Mouse (Mus musculus): Measurements from ENCODE around the gene Pik3ip1. TPM values are rescaled to one million over a fixed set of nuclear protein-coding genes. Genes with fewer than 3 reads are reported as not detected.

Pik3ip1 gene
- polyA plus RNA-seq, 1 experiment = 8.5 TPM

DNA sequence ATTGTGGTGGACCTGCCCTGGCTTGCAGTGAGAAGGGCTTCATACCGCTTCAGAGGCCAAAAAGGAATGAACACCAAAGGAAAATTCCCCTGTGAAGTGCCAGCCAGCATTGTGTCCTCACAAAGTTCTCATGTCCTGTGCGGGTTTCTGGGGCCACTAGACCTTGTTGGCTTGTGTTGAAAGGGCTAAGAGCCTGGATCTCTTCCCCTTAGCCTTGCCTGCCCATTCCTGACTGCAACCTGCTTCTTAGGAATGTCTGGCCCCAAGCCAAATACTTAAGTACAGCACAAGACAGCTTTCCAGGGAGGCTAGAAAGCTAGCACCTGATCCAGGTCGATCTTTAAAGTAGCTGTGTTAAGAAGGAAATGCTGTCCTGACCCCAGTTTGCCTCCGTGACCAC, 27.4 kb upstream of the Pik3ip1 start:
- DNase-seq = peak; percentile 78
- Histone ChIP-seq H3K27me3 (replicated peaks; ENCODE audit: control insufficient read depth, insufficient read depth, low read length) (no peaks in the 10 kb centered on the region), H3K27ac (ENCODE audit: insufficient read depth, low read depth, low read length) (peak overlapping the region; percentile 30; the same call in 1 of the 2 replicates), H3K4me3 (ENCODE audit: insufficient read depth, low read depth, low read length) (no peak overlapping the region), H3K36me3 (ENCODE audit: control insufficient read depth, insufficient read depth, low read length) (no peaks in the 10 kb centered on the region; the same call in 1 of the 2 replicates), H3K4me1 (ENCODE audit: control insufficient read depth, insufficient read depth, low read length) (peaks cover 10% of the 10 kb centered on the region; the same call in 1 of the 2 replicates)
- 34% methylated on average over 4 of the region's 4 CpGs for WGBS
- TF ChIP-seq CTCF (conservative IDR thresholded peaks at IDR 0.05; ENCODE audit: insufficient read depth, insufficient read length, low read depth, low read length) = no peak
- no peak for TF ChIP-seq POLR2A (IDR thresholded peaks at IDR 0.05; ENCODE audit: low read depth, low read length)

DNA sequence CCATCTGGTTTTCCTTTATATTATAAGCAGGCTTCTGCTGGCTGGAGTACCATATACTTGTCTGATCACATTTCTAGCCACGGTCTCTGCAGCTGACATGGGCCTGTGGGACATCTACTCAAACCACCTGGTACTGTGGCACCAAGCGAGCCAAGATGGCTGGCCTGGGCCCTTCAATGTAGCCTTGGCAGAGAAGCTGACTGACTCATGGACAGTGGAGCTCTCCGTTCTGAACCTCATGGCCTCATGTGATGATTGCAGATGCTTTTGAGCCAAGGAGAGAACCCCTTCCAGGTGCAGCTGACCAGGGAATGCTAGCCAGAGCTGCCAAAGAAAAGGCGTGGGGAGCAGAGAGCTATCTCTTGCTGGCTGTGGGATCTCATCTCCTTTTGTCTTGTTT, 24.4 kb upstream of the Pik3ip1 start:
- Histone ChIP-seq H3K36me3 (ENCODE audit: control insufficient read depth, insufficient read depth, low read length) (peaks cover 4% of the 10 kb centered on the region), H3K27ac (ENCODE audit: insufficient read depth, low read depth, low read length) (no peak overlapping the region), H3K4me3 (ENCODE audit: insufficient read depth, low read depth, low read length) (no peak overlapping the region), H3K4me1 (ENCODE audit: control insufficient read depth, insufficient read depth, low read length) (peaks cover 10% of the 10 kb centered on the region; the same call in 1 of the 2 replicates), H3K27me3 (replicated peaks; ENCODE audit: control insufficient read depth, insufficient read depth, low read length) (no peaks in the 10 kb centered on the region)
- TF ChIP-seq CTCF (conservative IDR thresholded peaks at IDR 0.05; ENCODE audit: insufficient read depth, insufficient read length, low read depth, low read length) (no peak), POLR2A (IDR thresholded peaks at IDR 0.05; ENCODE audit: low read depth, low read length) (no peak)
- no peak for DNase-seq
- 91% methylated on average over 4 of the region's 4 CpGs for WGBS

DNA sequence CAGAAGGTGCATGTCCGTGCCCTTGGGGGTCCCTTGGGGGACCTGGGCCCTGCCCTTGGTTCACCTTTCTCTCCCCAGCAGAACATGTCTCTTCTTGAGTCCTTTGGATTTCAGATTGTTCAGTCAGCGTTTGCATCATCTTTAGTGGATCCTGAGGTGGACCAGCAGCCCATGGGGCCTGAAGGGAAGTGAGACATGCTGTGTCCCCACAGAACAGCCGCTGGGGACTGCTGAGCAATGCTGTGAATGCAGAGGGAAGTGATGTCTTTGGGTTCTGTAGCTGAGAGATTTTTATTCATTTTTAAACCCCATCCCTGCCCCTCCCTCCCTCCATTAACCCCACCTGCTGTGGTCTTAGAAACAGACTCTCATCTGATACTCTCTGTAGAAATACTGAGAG, 22.3 kb upstream of the Pik3ip1 start:
- H3K4me1 ChIP-seq (ENCODE audit: control insufficient read depth, insufficient read depth, low read length) = peaks cover 3% of the 10 kb centered on the region; the same call in 1 of the 2 replicates
- TF ChIP-seq CTCF (conservative IDR thresholded peaks at IDR 0.05; ENCODE audit: insufficient read depth, insufficient read length, low read depth, low read length) (no peak), POLR2A (IDR thresholded peaks at IDR 0.05; ENCODE audit: low read depth, low read length) (no peak)
- no peak overlapping the region for H3K27ac ChIP-seq (ENCODE audit: insufficient read depth, low read depth, low read length)
- no peak for DNase-seq
- no peak overlapping the region for H3K4me3 ChIP-seq (ENCODE audit: insufficient read depth, low read depth, low read length)
- peaks cover 4% of the 10 kb centered on the region for H3K36me3 ChIP-seq (ENCODE audit: control insufficient read depth, insufficient read depth, low read length)
- 88% methylated on average over 3 of the region's 3 CpGs for WGBS
- H3K27me3 ChIP-seq (replicated peaks; ENCODE audit: control insufficient read depth, insufficient read depth, low read length) = no peaks in the 10 kb centered on the region

DNA sequence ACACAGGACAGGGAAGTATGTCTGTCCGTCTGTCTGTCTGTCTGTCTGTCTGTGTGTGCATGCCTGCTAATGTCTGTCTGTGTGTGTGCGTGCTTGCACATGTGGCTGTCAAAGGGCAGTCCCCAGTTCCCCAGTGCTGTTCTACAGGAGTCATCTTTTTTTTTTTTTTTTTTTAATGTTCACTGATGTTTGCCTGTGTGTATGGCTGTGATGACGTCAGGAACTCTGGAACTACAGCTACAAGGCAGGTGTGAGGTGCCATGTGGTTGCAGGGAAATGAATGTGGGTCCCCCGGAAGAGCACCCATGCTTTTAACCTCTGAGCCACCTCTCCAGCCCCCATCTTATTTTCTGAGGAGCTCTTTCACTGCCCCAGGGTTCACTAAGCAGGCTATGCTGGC, 20.3 kb upstream of the Pik3ip1 start:
- 84% methylated on average over 4 of the region's 4 CpGs for WGBS
- DNase-seq = no peak
- H3K4me1 ChIP-seq (ENCODE audit: control insufficient read depth, insufficient read depth, low read length) = no peaks in the 10 kb centered on the region
- no peak overlapping the region for H3K4me3 ChIP-seq (ENCODE audit: insufficient read depth, low read depth, low read length)
- no peaks in the 10 kb centered on the region for H3K27me3 ChIP-seq (replicated peaks; ENCODE audit: control insufficient read depth, insufficient read depth, low read length)
- H3K27ac ChIP-seq (ENCODE audit: insufficient read depth, low read depth, low read length) = no peak overlapping the region
- no peak for TF ChIP-seq CTCF (conservative IDR thresholded peaks at IDR 0.05; ENCODE audit: insufficient read depth, insufficient read length, low read depth, low read length)
- TF ChIP-seq POLR2A (IDR thresholded peaks at IDR 0.05; ENCODE audit: low read depth, low read length) = no peak
- peaks cover 4% of the 10 kb centered on the region for H3K36me3 ChIP-seq (ENCODE audit: control insufficient read depth, insufficient read depth, low read length)

DNA sequence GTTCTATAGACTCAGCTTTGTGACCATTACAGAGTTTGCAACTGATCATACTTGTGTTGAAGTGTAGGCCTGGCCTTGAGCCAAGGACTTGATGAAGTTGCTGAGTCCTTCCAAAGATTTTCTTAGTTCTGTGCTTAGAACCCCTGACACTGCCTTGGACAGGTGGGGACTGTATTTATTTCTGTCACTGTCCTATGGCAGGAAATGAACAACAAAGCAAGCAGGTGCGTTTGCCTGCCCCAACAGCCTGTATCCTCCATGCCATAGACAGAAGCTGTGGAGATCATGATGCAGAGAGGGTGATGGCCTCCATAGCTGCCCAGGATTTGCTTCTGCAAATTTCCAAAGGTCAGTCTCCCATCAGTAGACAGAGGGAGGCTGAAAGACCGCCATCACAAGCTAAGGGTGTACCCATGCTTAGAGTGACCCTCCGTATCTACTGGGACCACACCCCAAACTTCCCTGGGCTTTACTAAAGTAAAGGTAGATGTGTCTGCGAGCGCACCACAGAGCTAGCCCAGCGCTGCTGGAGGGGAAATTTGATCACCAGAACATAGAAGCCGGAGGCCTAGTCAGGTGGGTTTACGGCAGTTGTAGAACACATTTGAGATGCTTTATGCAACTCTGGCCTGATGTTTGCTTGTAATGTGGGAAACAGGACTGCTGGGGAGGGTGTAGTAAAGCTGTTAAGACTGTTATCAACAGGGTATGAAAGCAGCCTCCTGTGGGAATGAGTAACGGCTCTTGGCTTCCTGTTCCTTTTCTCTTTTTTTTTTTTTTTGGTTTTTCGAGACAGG, 19.2 kb upstream of the Pik3ip1 start:
- TF ChIP-seq CTCF (conservative IDR thresholded peaks at IDR 0.05; ENCODE audit: insufficient read depth, insufficient read length, low read depth, low read length) = no peak
- no peak for TF ChIP-seq POLR2A (IDR thresholded peaks at IDR 0.05; ENCODE audit: low read depth, low read length)
- no peak for DNase-seq
- H3K36me3 ChIP-seq (ENCODE audit: control insufficient read depth, insufficient read depth, low read length) = peaks cover 4% of the 10 kb centered on the region
- no peaks in the 10 kb centered on the region for H3K4me1 ChIP-seq (ENCODE audit: control insufficient read depth, insufficient read depth, low read length)
- no peaks in the 10 kb centered on the region for H3K27me3 ChIP-seq (replicated peaks; ENCODE audit: control insufficient read depth, insufficient read depth, low read length)
- H3K4me3 ChIP-seq (ENCODE audit: insufficient read depth, low read depth, low read length) = no peak overlapping the region
- no peak overlapping the region for H3K27ac ChIP-seq (ENCODE audit: insufficient read depth, low read depth, low read length)
- 81% methylated on average over 10 of the region's 10 CpGs for whole genome bisulfite sequencing

DNA sequence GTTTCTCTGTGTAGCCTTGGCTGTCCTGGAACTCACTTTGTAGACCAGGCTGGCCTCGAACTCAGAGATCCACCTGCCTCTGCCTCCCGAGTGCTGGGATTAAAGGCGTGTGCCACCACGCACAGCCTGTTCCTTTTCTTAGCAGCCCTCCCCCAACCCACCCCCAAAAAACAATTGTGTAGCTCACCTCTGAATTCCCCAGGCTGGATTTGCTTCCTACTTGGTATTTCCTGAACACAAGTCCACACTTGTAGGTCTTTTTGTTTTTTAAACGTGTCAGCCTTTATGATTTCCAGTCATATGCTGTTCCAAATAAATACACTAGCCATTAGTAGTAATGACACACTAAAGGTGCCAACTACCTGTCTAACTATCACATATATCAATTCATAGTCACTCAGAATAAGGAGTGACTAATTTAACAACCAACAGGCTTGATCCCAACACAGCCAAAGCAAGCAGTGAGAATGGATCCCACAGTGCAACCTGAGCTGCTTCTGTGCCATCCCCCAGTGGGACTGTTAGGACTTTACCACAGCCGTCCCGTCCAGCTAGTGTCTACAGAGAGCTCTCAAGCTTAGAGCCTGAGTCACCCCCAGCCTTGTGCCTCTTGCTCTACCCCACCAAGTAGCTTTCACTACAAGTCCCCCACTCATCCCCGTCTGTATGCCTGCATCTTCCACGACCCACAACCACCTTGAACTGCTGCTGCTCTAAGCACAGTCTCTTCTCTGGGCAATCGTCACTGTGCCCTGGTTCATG, 18.4 kb upstream of the Pik3ip1 start:
- no peak for DNase-seq
- no peaks in the 10 kb centered on the region for H3K4me1 ChIP-seq (ENCODE audit: control insufficient read depth, insufficient read depth, low read length)
- H3K36me3 ChIP-seq (ENCODE audit: control insufficient read depth, insufficient read depth, low read length) = peaks cover 4% of the 10 kb centered on the region
- TF ChIP-seq CTCF (conservative IDR thresholded peaks at IDR 0.05; ENCODE audit: insufficient read depth, insufficient read length, low read depth, low read length) = no peak
- no peak for TF ChIP-seq POLR2A (IDR thresholded peaks at IDR 0.05; ENCODE audit: low read depth, low read length)
- no peaks in the 10 kb centered on the region for H3K27me3 ChIP-seq (replicated peaks; ENCODE audit: control insufficient read depth, insufficient read depth, low read length)
- no peak overlapping the region for H3K4me3 ChIP-seq (ENCODE audit: insufficient read depth, low read depth, low read length)
- no peak overlapping the region for H3K27ac ChIP-seq (ENCODE audit: insufficient read depth, low read depth, low read length)
- WGBS = 83% methylated on average over 10 of the region's 10 CpGs

DNA sequence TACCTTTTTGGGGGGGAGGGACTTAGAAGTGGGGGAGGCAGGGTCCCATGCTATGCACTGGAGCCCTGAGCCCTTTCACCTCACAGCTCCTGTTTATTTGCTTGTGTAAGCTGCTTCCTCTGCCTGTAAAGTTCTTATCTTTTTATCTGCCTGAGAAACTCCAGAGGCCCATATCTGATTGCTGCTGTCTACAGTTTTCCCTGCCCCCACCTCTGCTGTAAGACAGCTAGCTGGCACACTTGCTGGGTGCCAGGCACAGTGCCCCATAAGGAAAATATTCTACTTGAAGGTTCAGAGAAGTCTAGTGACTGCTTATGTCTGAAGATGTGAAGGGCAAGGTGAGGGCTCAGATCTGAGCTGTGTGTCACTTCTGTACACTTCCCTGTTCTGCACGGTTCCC, 16.9 kb upstream of the Pik3ip1 start:
- WGBS = 84% methylated on average over 1 of the region's 1 CpGs

More for the DNA sequence above, 16.9 kb upstream of the Pik3ip1 start:
- DNase-seq = no peak
- H3K4me3 ChIP-seq (ENCODE audit: insufficient read depth, low read depth, low read length) = no peak overlapping the region
- no peak for TF ChIP-seq CTCF (conservative IDR thresholded peaks at IDR 0.05; ENCODE audit: insufficient read depth, insufficient read length, low read depth, low read length)
- no peak for TF ChIP-seq POLR2A (IDR thresholded peaks at IDR 0.05; ENCODE audit: low read depth, low read length)
- H3K27me3 ChIP-seq (replicated peaks; ENCODE audit: control insufficient read depth, insufficient read depth, low read length) = no peaks in the 10 kb centered on the region
- 0 out of 2 replicates have a peak overlapping the region, but pooled peaks have one; percentile 7 for H3K27ac ChIP-seq (ENCODE audit: insufficient read depth, low read depth, low read length)
- peaks cover 4% of the 10 kb centered on the region for H3K36me3 ChIP-seq (ENCODE audit: control insufficient read depth, insufficient read depth, low read length)
- no peaks in the 10 kb centered on the region for H3K4me1 ChIP-seq (ENCODE audit: control insufficient read depth, insufficient read depth, low read length)

All from kidney, adult 2 months (tissue).